Mouse (Mus musculus): ENCODE results near the gene Rpl38. TPM values are rescaled to one million over a fixed set of nuclear protein-coding genes. Genes with fewer than 3 reads are reported as not detected.

The Rpl38 gene
- 64.8 and 417 TPM in 2 replicates for polyA plus RNA-seq (2012; ENCODE audit: insufficient read depth, low replicate concordance)

GRCm38 (mm10) chr11:114668301-114668710 lies at the start of gene Rpl38:
Gene Rpl38, plus strand, starts transcription at chr11:114668524.
- Histone ChIP-seq H3K27me3 (replicated peaks) (no peaks in the 10 kb centered on the region), H3K4me3 (replicated peaks) (peak within 1 kb of the TSS; percentile 94), H3K36me3 (replicated peaks; ENCODE audit: low read length) (peaks cover 38% of the 10 kb centered on the region), H3K9me3 (no peaks in the 10 kb centered on the region), H3K4me1 (peaks cover 83% of the 10 kb centered on the region)
- TF ChIP-seq GATA1 (IDR thresholded peaks at IDR 0.05; ENCODE audit: borderline replicate concordance, low read length), result no peak
- 0 out of 2 replicates have a peak, but pooled peaks have one; percentile 39 for TF ChIP-seq FLI1 (IDR thresholded peaks at IDR 0.05; ENCODE audit: low read length)

DNA sequence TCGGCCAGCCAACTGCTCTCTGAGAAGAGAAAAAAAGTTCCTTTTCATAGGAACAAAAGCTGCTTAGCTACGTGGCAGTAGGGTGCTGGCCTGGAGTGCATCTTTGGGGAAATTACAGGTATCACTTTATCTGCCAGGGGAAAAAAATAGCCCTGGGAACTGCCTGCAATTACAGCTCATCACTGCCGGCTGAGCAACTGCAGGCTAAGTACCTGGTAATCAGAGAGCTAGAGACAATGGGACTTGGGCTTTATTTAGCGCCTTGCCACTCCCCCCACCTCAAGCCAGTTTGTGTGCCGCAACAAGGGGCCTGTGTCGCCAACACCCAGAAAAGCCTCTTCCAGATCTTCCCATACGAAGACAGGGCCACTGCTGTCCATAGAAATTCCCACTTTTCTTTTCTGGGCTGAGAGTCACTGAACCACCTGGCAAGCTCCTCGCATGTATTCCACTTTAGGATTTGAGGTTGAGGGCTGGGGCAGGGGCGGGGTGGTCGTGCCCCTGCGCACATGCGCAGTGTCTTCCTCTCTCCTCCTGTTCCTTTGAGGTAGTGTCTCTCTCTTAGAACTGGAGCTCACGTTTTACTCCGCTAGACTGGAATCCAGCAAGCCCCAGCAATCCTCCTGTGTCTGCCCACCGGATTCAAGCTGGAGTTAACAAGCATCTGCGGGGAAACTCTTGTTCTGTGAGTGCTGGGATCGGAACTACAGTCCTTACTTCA lies 49.5 kb upstream of the Rpl38 start:
- peaks cover 3% of the 10 kb centered on the region; the same call in 1 of the 2 replicates for H3K9me3 ChIP-seq
- H3K4me3 ChIP-seq (replicated peaks), result no peak overlapping the region
- H3K36me3 ChIP-seq (replicated peaks; ENCODE audit: low read length), result no peaks in the 10 kb centered on the region
- peaks cover 41% of the 10 kb centered on the region for H3K27me3 ChIP-seq (replicated peaks)
- H3K4me1 ChIP-seq, result no peaks in the 10 kb centered on the region
- TF ChIP-seq GATA1 (IDR thresholded peaks at IDR 0.05; ENCODE audit: borderline replicate concordance, low read length) (no peak), FLI1 (IDR thresholded peaks at IDR 0.05; ENCODE audit: low read length) (no peak)

GRCm38 (mm10) chr11:114626071-114626690 lies 42.1 kb upstream of the Rpl38 start:
- Histone ChIP-seq H3K36me3 (replicated peaks; ENCODE audit: low read length) (no peaks in the 10 kb centered on the region), H3K4me3 (replicated peaks) (no peak overlapping the region), H3K4me1 (peaks cover 4% of the 10 kb centered on the region; the same call in 1 of the 2 replicates), H3K9me3 (peaks cover 21% of the 10 kb centered on the region), H3K27me3 (replicated peaks) (peaks cover 41% of the 10 kb centered on the region)
- TF ChIP-seq GATA1 (IDR thresholded peaks at IDR 0.05; ENCODE audit: borderline replicate concordance, low read length) (no peak), FLI1 (IDR thresholded peaks at IDR 0.05; ENCODE audit: low read length) (no peak)

DNA sequence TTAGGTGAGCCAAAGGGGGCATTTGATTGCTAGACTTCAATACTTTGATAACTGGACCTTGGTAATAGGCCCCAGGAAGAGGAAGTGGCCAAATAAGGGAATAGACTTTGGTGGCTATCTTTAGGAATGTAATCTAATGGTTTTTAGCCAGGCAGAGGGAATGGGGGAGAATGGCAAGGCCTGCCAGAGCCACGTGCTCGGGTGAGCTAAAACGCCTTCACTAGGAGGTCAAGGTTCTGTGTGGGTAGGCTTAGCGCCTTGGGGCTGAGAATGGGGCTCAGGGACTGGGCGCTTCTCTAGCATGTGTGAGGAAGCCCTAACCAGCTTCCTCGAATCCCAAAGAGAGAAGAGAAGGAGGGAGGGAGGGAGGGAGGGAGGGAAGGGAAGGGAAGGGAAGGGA lies 41.3 kb upstream of the Rpl38 start:
- Histone ChIP-seq H3K9me3 (peaks cover 21% of the 10 kb centered on the region), H3K4me1 (peaks cover 4% of the 10 kb centered on the region; the same call in 1 of the 2 replicates), H3K27me3 (replicated peaks) (peaks cover 42% of the 10 kb centered on the region), H3K4me3 (replicated peaks) (no peak overlapping the region), H3K36me3 (replicated peaks; ENCODE audit: low read length) (no peaks in the 10 kb centered on the region)
- TF ChIP-seq GATA1 (IDR thresholded peaks at IDR 0.05; ENCODE audit: borderline replicate concordance, low read length) (no peak), FLI1 (IDR thresholded peaks at IDR 0.05; ENCODE audit: low read length) (no peak)

GRCm38 (mm10) chr11:114628032-114628431 lies 40.3 kb upstream of the Rpl38 start:
- Histone ChIP-seq H3K27me3 (replicated peaks) (peaks cover 37% of the 10 kb centered on the region), H3K4me1 (peaks cover 4% of the 10 kb centered on the region; the same call in 1 of the 2 replicates), H3K9me3 (peaks cover 21% of the 10 kb centered on the region), H3K36me3 (replicated peaks; ENCODE audit: low read length) (no peaks in the 10 kb centered on the region), H3K4me3 (replicated peaks) (no peak overlapping the region)
- TF ChIP-seq FLI1 (IDR thresholded peaks at IDR 0.05; ENCODE audit: low read length) (no peak), GATA1 (IDR thresholded peaks at IDR 0.05; ENCODE audit: borderline replicate concordance, low read length) (no peak)

DNA sequence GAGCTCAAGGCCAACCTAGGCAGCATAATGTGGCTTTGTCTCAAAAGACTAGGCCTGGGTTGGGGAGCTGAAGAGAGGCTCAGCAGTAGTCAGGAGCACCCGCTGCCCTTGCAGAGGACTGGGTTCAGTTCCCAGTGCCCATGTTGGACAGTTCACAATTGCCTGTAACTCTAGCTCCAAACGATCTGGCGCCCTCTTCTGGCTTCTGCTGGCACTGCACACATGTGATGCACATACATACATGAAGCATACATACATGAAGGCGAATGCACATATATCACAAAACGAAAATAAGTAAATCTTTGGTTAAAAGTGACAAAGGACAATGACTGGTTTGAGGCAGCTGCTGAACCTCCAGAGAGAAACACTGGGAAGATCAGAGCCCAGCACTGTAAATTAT lies 38.3 kb upstream of the Rpl38 start:
- peaks cover 4% of the 10 kb centered on the region; the same call in 1 of the 2 replicates for H3K4me1 ChIP-seq
- peaks cover 21% of the 10 kb centered on the region for H3K9me3 ChIP-seq
- no peaks in the 10 kb centered on the region for H3K36me3 ChIP-seq (replicated peaks; ENCODE audit: low read length)
- peaks cover 44% of the 10 kb centered on the region for H3K27me3 ChIP-seq (replicated peaks)
- no peak for TF ChIP-seq GATA1 (IDR thresholded peaks at IDR 0.05; ENCODE audit: borderline replicate concordance, low read length)
- no peak for TF ChIP-seq FLI1 (IDR thresholded peaks at IDR 0.05; ENCODE audit: low read length)
- H3K4me3 ChIP-seq (replicated peaks), result no peak overlapping the region

DNA sequence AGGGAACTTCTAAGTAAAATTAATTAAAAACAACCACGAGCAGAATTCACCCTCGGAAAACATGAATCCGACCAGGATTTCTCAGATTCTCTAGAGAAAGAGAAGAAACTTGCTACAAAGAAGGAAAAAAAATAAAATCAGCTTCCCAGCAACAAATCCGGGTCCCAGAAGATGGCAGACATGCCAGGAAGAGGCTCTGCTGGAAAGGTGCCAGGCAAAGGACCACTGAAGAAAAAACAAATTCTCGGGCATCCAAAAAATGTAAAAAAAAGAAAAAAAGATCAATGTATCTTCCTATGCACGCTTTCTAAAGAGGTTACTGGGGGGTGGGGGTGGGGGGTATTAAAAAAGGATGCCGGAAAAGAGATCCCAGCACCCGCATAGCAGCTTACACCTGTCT lies 36.1 kb upstream of the Rpl38 start:
- peaks cover 17% of the 10 kb centered on the region; the same call in 1 of the 2 replicates for H3K4me1 ChIP-seq
- TF ChIP-seq FLI1 (IDR thresholded peaks at IDR 0.05; ENCODE audit: low read length), result no peak
- TF ChIP-seq GATA1 (IDR thresholded peaks at IDR 0.05; ENCODE audit: borderline replicate concordance, low read length), result no peak
- H3K36me3 ChIP-seq (replicated peaks; ENCODE audit: low read length), result no peaks in the 10 kb centered on the region
- H3K27me3 ChIP-seq (replicated peaks), result peaks cover 48% of the 10 kb centered on the region
- H3K4me3 ChIP-seq (replicated peaks), result no peak overlapping the region
- peaks cover 21% of the 10 kb centered on the region for H3K9me3 ChIP-seq

- peaks cover 72% of the 10 kb centered on the region for H3K27me3 ChIP-seq (replicated peaks)
- TF ChIP-seq GATA1 (IDR thresholded peaks at IDR 0.05; ENCODE audit: borderline replicate concordance, low read length) (no peak), FLI1 (IDR thresholded peaks at IDR 0.05; ENCODE audit: low read length) (no peak)
- H3K36me3 ChIP-seq (replicated peaks; ENCODE audit: low read length), result no peaks in the 10 kb centered on the region
- no peak overlapping the region for H3K4me3 ChIP-seq (replicated peaks)
- peaks cover 24% of the 10 kb centered on the region for H3K4me1 ChIP-seq
- H3K9me3 ChIP-seq, result no peaks in the 10 kb centered on the region
These were observed 32.0 kb upstream of the Rpl38 start for GRCm38 (mm10) chr11:114636292-114636691.

- H3K36me3 ChIP-seq (replicated peaks; ENCODE audit: low read length), result no peaks in the 10 kb centered on the region
- H3K9me3 ChIP-seq, result peaks cover 3% of the 10 kb centered on the region; the same call in 1 of the 2 replicates
- TF ChIP-seq GATA1 (IDR thresholded peaks at IDR 0.05; ENCODE audit: borderline replicate concordance, low read length), result no peak
- TF ChIP-seq FLI1 (IDR thresholded peaks at IDR 0.05; ENCODE audit: low read length), result no peak
- H3K27me3 ChIP-seq (replicated peaks), result peaks cover 72% of the 10 kb centered on the region
- H3K4me1 ChIP-seq, result peaks cover 24% of the 10 kb centered on the region
- no peak overlapping the region for H3K4me3 ChIP-seq (replicated peaks)
These were observed 31.4 kb upstream of the Rpl38 start for GRCm38 (mm10) chr11:114636727-114637505.

All from megakaryocyte, embryonic 14.5 days (primary cell).